Mouse (Mus musculus) gonadal fat pad, adult 2 months (tissue): Measurements from ENCODE around the gene Tor1b. TPM values are rescaled to one million over a fixed set of nuclear protein-coding genes. Genes with fewer than 3 reads are reported as not detected.
"Not testable (repeated sequence)": the region's sequence is repeated elsewhere in the genome, so short reads cannot be mapped to it uniquely, and the experiment has no call there.

Experiments
- DNase-seq: peaks from one replicate; pipeline ENCODE4 v3.0.0-alpha.2; 2012; ENCODE audit warnings: low read depth
- polyA plus RNA-seq: library from polyadenylated mRNA; depleted of rRNA; stranded (reverse); fragments of >200 nt; gene quantifications from 2 replicates; pipeline ENCODE4 v1.2.3, GENCODE M21; 2012

Gene Tor1b
- polyA plus RNA-seq, 1 experiment: 31.4 TPM

GRCm38 (mm10) chr2:30931922-30932321 lies 20.8 kb upstream of the Tor1b start:
- no peak for DNase-seq

GRCm38 (mm10) chr2:30933032-30933431 lies 19.7 kb upstream of the Tor1b start:
- no peak for DNase-seq

DNA sequence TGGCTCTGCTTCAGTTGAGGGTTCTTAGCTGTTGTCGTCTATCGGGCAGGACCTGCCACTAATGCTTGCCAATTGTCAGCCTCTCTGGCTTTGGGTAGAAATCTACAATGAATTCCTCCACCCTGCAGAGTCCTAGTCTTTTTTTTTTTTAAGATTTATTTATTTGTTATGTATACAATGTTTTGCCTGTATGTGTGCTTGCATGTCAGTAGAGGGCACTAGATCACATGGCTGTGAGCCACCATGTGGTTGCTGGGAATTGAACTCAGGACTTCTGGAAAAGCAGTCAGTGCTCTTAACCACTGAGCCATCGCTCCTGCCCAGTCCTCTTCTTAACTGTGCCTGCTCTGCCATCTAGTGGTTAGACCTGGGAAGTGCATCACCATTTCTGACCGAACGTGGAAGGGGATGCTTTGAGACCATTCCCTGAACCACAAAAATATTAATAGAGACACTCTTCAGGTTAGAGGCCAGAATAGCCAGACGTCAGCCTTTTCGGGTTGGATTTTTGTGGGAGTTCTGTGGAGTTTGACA lies 18.8 kb upstream of the Tor1b start:
- no peak for DNase-seq

- DNase-seq: no peak
Observed at GRCm38 (mm10) chr2:30936808-30937207, 16.0 kb upstream of the Tor1b start.

- no peak for DNase-seq
Observed at GRCm38 (mm10) chr2:30937731-30938130, 15.0 kb upstream of the Tor1b start.

- no peak for DNase-seq
Observed at GRCm38 (mm10) chr2:30938574-30938991, 14.2 kb upstream of the Tor1b start.

DNA sequence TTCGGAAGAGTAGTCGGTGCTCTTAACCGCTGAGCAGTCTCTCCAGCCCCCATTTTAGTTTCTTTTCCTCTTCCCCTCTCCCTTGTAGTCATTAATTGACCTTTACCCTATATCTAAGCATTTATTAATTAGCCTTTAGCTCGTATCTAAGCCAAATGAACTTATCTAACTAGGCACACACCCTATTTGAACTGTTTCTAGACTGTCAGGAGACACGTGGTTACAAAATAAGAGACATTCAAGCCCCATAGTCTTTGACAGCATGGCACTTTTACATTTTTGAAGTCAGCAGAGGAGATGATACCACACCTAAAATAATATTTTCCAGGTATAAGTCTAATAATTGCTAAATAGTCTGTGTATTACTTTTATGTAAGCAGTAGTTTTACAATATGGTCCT lies 11.2 kb upstream of the Tor1b start:
- no peak for DNase-seq

DNA sequence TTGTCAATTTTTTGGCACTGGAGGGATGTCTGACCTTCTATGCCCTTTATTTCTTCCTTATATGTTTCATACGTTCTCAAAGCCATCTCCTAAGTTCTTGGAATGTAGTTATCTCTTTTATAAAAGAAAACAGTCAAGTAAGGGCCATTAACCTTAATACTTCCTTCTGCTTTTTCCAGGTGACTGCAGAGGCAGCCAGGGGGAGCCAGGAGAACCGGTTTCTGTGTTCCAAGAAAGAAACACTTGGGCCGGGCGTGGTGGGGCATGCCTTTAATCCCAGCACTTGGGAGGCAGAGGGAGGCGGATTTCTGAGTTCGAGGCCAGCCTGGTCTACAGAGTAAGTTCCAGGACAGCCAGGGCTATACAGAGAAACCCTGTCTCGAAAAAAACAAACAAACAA lies 10.6 kb upstream of the Tor1b start:
- not testable (repeated sequence) for DNase-seq

- no peak for DNase-seq
Observed at GRCm38 (mm10) chr2:30942603-30943011, 10.2 kb upstream of the Tor1b start.

GRCm38 (mm10) chr2:30952457-30952823 lies 319 bp upstream of the Tor1b start:
- DNase-seq: no peak

GRCm38 (mm10) chr2:30954797-30955196 lies 2.0 kb downstream of the Tor1b start:
- DNase-seq: no peak

DNA sequence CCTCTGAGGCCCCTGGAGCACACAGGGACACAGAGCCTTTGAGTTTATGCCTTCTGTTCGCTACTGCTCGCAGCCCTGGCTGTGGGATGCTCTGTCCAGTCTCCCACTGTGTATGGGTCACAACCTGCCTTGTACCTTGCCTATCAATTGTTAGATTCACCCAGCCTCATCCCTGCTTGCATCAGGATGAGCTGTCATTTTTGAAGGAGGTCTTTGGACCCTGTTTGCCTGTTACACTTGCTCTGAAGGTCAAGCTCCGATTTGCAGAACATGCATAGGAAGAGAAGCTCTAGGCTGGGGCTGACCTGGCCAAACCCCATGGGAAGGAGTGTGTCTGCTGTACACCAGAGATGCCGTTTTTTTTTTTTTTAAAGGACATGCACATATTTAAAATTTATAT lies 4.8 kb downstream of the Tor1b start:
- no peak for DNase-seq

DNA sequence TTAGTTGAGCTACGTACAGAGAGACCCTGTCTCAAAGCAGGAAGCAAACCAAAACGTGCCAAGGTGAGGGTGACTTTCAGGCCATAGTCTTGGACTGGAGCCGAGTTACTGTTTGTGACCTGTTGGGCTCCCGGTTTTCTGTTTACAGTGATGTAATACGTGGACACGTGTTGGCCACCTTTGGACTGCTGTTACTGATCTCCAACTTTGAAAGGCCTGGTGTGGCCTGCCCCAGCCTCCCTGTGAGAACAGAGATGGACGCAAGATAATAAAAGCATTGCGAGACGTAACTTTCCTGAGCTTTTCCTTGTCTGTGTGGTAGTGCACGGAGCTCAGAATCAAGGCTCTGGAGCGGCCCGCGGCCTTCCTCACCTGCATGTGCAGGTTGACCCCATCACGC lies 6.0 kb downstream of the Tor1b start:
- no peak for DNase-seq

DNA sequence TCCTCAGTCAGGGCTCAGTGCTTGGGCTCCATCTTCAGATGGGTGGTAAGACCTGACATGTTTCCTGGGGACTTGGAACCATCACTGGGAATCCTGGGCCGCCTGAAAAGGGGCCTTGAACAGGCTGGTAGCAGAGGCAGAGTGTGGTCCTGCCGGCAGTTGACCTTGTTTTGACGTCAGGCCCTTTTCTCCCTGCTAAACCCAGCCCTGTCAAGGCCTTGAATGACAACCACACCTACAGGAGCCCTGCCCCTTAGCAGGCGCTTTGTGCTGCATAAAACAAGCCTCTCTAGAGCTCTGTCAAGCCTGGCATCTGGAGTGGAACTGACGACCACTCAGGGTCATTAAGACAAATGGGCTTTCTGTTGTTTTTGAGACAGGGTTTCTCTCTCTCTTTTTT lies 7.1 kb downstream of the Tor1b start:
- DNase-seq: no peak

GRCm38 (mm10) chr2:30962570-30963254 lies 10.0 kb downstream of the Tor1b start:
- no peak for DNase-seq

- DNase-seq: no peak
Observed at GRCm38 (mm10) chr2:30965627-30966026, 12.9 kb downstream of the Tor1b start.

GRCm38 (mm10) chr2:30966826-30967225 lies 14.1 kb downstream of the Tor1b start:
- no peak for DNase-seq

DNA sequence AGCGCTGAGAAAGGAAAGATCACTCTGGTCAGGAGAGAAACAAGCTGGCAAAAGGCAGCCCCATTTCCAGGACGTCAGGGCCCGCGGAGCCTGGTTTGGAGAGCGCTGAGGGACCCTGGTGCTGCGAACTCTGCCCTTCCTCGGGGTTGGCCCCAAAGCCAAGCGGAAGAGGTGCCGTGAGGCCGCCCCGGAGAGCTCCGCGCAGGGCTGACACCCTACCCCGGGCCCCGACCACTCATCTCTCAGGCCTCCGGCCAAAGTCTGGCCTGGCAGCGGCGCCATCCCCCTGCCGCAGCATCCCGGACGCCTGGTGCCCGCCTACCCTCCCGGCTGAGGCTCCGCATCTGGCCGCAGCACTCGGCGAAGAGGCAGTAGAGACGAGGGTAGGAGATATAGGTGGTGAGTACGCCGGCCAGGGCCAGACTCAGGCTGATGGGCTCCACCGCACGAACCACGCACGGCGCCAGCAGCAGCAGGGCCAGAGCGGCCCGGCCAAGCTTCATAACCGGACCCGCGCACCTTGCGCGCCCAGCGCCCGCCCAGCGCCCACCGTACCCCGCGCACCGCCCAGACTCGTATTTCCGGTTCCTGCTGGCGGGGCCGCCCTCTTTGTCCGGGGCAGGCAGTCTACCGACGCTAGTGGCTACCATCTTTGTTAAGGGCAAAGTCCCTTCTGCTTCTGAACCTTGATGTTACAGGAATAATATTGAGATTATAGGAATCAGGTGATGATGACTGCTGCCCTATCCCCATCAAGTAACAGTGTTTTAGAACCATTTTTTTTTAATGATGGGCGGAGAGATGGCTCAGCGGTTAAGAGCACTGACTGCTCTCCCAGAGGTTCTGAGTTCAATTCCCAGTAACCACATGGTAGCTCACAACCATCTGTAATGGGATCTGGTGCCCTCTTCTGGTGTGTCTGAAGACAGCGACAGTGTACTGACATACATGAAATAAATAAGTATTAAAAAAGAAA lies 14.9 kb downstream of the Tor1b start, which contains the start of gene Tor1a:
Tor1a (minus strand) TSS at position 582 of the 976 bp plus-strand sequence.
- no peak for DNase-seq

DNA sequence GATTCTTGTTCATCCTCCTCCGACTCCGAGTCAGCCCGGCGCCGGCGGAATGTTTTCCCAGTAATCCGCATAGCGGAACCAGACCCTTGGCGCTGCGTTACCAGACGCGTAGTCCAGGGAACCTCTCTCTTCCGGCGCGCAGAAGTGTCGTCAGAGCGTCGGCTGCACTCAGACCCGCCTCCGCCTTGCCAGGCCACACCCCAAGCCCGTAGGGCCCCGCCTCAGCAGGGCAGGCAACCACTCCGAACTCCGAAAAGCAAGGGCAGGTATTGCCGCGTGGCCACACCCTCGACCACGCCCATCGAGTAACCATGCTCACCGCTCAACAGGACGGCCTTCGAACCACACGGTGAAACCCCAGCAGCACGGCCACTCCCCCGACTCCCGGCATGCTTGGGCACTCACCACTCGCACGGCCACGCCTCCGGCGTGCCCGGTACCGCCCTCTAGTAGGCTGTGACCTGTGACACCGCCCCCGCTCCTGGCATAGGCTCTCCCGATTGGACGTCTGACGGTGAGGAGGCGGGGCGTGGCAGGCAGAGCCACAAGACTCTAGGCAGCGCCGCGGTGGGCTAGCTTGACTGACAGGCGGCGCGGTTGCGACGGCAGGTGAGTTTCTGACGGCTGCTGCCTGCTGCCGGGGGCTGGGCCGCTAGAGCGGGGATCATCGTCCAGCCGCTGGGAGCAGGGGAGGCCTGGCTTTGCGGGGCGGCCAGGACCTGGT lies 29.2 kb downstream of the Tor1b start, which contains the start of the genes BC005624 and Usp20:
BC005624 (minus strand) TSS at position 412 of the 724 bp plus-strand sequence.
Usp20 (plus strand) TSS at position 490 of the 724 bp plus-strand sequence.
- peak; percentile 97 for DNase-seq

DNA sequence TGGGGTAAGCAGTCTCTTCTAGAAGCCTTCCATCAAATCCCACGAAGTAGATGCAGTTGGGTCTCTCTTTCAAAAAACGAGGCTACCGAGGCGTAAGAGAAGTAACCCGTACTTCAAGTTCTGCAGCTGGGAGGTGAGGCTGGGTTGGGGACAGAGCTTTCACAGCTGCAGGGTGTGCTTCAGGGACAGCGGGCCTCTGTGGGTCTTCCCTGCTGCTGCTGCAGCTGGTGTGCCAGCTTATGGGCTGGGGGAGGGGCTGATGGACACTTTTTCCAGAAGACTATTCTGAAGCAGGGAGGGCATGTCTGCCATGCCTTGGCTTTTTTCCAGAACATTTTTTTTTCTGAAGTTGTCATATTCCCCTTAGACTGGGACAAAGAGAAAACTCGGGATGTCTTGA lies 30.3 kb downstream of the Tor1b start:
- no peak for DNase-seq

GRCm38 (mm10) chr2:30985111-30986020 lies 32.6 kb downstream of the Tor1b start:
- DNase-seq: peak; percentile 46
